Mouse (Mus musculus): ENCODE measurements around the gene Smtn. TPM values are rescaled to one million over a fixed set of nuclear protein-coding genes. Genes with fewer than 3 reads are reported as not detected.
A peak's percentile ranks its signal among the peaks of the same experiment; 100 is the strongest.

The Smtn gene
- 52.3 and 57.2 TPM in 2 replicates for polyA plus RNA-seq (2012; rRNA removed)

DNA sequence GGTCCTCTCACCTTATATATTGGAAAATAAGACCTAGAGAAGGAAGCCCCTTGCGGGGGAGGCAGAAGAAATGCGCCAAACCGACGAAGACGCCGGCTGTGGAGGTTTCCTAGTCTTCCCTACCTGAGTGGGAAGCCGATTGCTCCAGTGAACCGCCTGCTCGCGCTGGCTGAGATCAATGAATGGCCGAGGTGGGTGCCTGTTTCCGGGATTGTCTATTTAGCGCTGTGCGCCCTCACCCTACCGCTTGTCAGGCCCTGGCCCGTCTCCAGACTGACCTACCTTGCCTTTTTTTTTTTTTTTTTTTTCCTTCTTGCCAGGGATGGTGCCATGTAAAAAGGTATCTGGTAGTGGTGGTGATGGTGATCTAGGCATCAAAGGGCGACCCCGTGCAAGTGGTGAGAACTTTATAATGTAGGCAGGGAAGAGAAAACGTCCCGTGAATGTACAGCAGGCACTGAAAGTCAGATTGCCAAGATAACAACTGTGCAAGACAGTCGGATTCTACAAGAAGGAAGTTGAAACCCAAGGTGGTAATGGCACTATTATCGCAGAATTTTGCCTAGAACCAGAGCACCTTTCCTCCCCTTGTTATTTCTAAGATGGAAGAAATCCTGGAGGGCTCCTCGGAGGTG, at the start of gene Smtn:
Smtn (minus strand) TSS at position 162 of the 635 bp plus-strand sequence.
- no peak for TF ChIP-seq POLR2A (IDR thresholded peaks at IDR 0.05; ENCODE audit: low read depth, low read length)
- TF ChIP-seq CTCF (conservative IDR thresholded peaks at IDR 0.05; ENCODE audit: insufficient read depth, insufficient read length, low read depth, low read length) = no peak
- DNase-seq = no peak
- Histone ChIP-seq H3K4me3 (ENCODE audit: insufficient read depth, low read depth, low read length) (peak within 1 kb of the TSS; percentile 53), H3K27me3 (replicated peaks; ENCODE audit: control insufficient read depth, insufficient read depth, low read length) (no peaks in the 10 kb centered on the region), H3K36me3 (ENCODE audit: control insufficient read depth, insufficient read depth, low read length) (no peaks in the 10 kb centered on the region), H3K4me1 (ENCODE audit: control insufficient read depth, insufficient read depth, low read length) (peaks cover 12% of the 10 kb centered on the region; the same call in 1 of the 2 replicates), H3K27ac (ENCODE audit: insufficient read depth, low read depth, low read length) (peak within 1 kb of the TSS; percentile 53)
- 91% methylated on average over 23 of the region's 23 CpGs for WGBS

DNA sequence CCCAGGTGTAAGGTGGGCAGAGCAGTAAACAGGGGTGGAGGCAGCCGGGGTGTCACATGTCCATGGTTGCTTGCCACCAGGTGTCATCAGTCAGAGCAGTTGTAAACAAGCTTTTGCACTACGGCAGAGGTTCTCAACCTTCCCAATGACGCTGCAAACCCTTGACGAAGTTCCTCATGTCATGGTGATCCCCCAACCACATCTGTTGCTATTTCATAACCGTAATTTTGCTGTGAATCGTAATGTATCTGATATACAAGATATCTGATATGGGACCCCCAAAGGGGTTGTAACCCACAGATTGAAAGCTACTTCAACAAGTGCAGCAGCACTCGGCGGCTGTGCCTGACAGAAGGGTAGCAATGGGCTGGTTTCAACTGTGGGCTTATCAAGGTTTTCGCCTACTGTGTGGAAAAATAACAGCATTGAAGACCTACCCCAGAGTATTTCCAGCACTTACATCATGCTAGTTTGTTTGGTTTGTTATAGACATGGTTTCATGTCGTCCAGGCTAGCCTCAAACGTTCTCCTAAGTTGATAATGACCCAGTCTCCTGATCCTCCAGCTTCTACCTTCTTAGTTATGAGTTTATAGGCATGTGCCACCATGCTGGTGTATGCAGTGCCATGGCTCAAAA, 47.7 kb upstream of the Smtn start:
- Histone ChIP-seq H3K27me3 (replicated peaks; ENCODE audit: control insufficient read depth, insufficient read depth, low read length) (no peaks in the 10 kb centered on the region), H3K4me1 (ENCODE audit: control insufficient read depth, insufficient read depth, low read length) (no peaks in the 10 kb centered on the region), H3K36me3 (ENCODE audit: control insufficient read depth, insufficient read depth, low read length) (no peaks in the 10 kb centered on the region), H3K4me3 (ENCODE audit: insufficient read depth, low read depth, low read length) (no peak overlapping the region), H3K27ac (ENCODE audit: insufficient read depth, low read depth, low read length) (no peak overlapping the region)
- WGBS = 81% methylated on average over 11 of the region's 11 CpGs
- DNase-seq = no peak
- TF ChIP-seq CTCF (conservative IDR thresholded peaks at IDR 0.05; ENCODE audit: insufficient read depth, insufficient read length, low read depth, low read length) (no peak), POLR2A (IDR thresholded peaks at IDR 0.05; ENCODE audit: low read depth, low read length) (no peak)

DNA sequence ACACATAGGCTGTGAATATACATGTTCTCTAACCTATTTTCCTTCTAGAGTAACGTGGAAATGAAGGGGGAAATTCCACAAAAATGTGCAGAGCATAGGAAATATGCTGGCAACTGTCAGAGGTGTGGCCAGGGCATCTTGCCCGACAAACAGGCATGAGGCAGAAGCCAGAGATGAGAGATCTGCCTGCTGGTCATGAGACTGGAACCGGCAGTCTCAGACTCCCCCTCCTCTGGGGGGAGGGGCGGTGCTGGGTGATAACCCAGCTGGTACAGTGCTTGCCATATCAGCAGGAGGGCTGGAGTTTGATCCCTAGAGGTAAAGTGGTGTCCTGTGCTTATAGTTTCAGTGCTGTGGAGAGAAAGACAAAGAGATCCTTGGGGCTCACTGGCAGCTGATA, 46.9 kb upstream of the Smtn start:
- no peak for TF ChIP-seq POLR2A (IDR thresholded peaks at IDR 0.05; ENCODE audit: low read depth, low read length)
- TF ChIP-seq CTCF (conservative IDR thresholded peaks at IDR 0.05; ENCODE audit: insufficient read depth, insufficient read length, low read depth, low read length) = no peak
- WGBS = 11% methylated on average over 4 of the region's 4 CpGs
- Histone ChIP-seq H3K4me1 (ENCODE audit: control insufficient read depth, insufficient read depth, low read length) (peaks cover 3% of the 10 kb centered on the region; the same call in 1 of the 2 replicates), H3K36me3 (ENCODE audit: control insufficient read depth, insufficient read depth, low read length) (no peaks in the 10 kb centered on the region), H3K27me3 (replicated peaks; ENCODE audit: control insufficient read depth, insufficient read depth, low read length) (no peaks in the 10 kb centered on the region), H3K4me3 (ENCODE audit: insufficient read depth, low read depth, low read length) (no peak overlapping the region), H3K27ac (ENCODE audit: insufficient read depth, low read depth, low read length) (no peak overlapping the region)
- DNase-seq = peak; percentile 44

DNA sequence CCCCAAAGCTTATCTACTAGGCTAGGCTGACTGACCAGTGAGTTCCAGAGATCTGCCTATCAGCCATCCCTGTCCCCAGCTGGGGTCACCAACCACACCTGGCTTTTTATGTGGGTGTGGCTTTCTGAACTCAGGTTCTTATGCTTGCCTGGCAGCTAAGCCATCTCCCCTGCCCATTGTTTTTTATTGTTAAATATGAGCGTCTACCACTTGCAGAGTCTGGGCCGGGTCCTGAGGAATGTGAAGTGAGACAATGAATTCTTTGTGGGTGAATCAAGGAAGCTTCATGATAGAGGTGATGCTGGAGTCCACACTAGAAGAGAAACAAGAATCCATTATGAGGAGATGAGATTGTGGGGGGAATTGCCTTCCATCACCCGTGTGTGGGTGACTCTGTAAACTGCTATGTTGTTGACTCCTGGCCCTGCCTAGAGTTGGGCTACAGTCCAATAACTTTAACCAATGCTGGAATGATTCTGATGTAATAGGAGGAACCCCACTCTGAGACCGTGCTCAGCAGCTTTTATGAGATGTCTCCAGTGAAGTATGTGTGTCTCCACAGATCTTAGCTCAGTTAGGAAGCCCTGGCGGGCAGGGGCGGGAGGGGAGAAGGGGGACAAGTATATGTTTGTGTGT, 45.7 kb upstream of the Smtn start:
- no peak for DNase-seq
- Histone ChIP-seq H3K27me3 (replicated peaks; ENCODE audit: control insufficient read depth, insufficient read depth, low read length) (no peaks in the 10 kb centered on the region), H3K27ac (ENCODE audit: insufficient read depth, low read depth, low read length) (no peak overlapping the region), H3K4me1 (ENCODE audit: control insufficient read depth, insufficient read depth, low read length) (peaks cover 7% of the 10 kb centered on the region; the same call in 1 of the 2 replicates), H3K36me3 (ENCODE audit: control insufficient read depth, insufficient read depth, low read length) (no peaks in the 10 kb centered on the region), H3K4me3 (ENCODE audit: insufficient read depth, low read depth, low read length) (no peak overlapping the region)
- WGBS = 51% methylated on average over 6 of the region's 6 CpGs
- TF ChIP-seq POLR2A (IDR thresholded peaks at IDR 0.05; ENCODE audit: low read depth, low read length) (no peak), CTCF (conservative IDR thresholded peaks at IDR 0.05; ENCODE audit: insufficient read depth, insufficient read length, low read depth, low read length) (no peak)

DNA sequence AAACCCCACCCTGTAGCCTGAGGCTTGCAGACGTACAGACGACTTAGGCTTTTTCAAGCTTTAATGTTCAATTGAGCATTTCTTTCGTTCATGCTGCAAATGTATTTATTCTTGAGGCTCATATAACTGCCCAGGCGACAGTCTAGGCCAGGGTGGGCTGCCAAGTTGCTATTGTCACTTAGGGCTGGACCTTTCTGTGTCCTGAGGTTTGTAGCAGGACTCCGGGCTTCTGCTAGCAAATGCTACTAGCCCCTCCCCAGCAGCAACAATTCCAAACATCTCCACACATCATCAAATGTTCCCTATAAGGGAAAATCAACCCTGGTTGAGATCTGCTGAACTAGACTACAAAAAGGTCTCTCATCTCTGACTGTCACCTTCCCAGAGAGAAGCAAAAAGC, 42.7 kb upstream of the Smtn start:
- Histone ChIP-seq H3K4me3 (ENCODE audit: insufficient read depth, low read depth, low read length) (no peak overlapping the region), H3K36me3 (ENCODE audit: control insufficient read depth, insufficient read depth, low read length) (no peaks in the 10 kb centered on the region), H3K27me3 (replicated peaks; ENCODE audit: control insufficient read depth, insufficient read depth, low read length) (no peaks in the 10 kb centered on the region), H3K4me1 (ENCODE audit: control insufficient read depth, insufficient read depth, low read length) (peaks cover 7% of the 10 kb centered on the region; the same call in 1 of the 2 replicates), H3K27ac (ENCODE audit: insufficient read depth, low read depth, low read length) (no peak overlapping the region)
- TF ChIP-seq CTCF (conservative IDR thresholded peaks at IDR 0.05; ENCODE audit: insufficient read depth, insufficient read length, low read depth, low read length) (no peak), POLR2A (IDR thresholded peaks at IDR 0.05; ENCODE audit: low read depth, low read length) (no peak)
- no peak for DNase-seq
- 84% methylated on average over 5 of the region's 5 CpGs for WGBS

DNA sequence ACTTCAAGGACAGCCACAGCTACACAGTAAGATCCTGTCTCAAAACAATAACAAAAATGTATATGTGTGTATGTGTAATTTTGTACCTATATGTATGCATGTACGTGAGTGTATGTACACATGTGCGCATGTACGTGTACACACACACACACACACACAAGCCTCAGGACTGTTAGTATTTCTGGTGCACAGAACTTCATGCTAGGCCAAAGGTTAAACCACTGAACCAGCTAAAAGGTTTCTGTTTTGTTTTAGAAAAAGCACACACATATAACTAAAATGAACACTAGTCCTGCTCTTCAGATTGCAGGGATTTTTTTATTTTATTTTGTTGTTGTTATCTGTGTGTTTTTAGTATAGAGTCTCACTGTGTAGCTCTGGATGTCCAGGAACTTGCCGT, 41.5 kb upstream of the Smtn start:
- no peak overlapping the region for H3K4me3 ChIP-seq (ENCODE audit: insufficient read depth, low read depth, low read length)
- H3K27me3 ChIP-seq (replicated peaks; ENCODE audit: control insufficient read depth, insufficient read depth, low read length) = no peaks in the 10 kb centered on the region
- H3K4me1 ChIP-seq (ENCODE audit: control insufficient read depth, insufficient read depth, low read length) = peaks cover 7% of the 10 kb centered on the region; the same call in 1 of the 2 replicates
- WGBS = 71% methylated on average over 4 of the region's 4 CpGs
- no peak for TF ChIP-seq CTCF (conservative IDR thresholded peaks at IDR 0.05; ENCODE audit: insufficient read depth, insufficient read length, low read depth, low read length)
- no peak for TF ChIP-seq POLR2A (IDR thresholded peaks at IDR 0.05; ENCODE audit: low read depth, low read length)
- peak; percentile 55 for DNase-seq
- no peaks in the 10 kb centered on the region for H3K36me3 ChIP-seq (ENCODE audit: control insufficient read depth, insufficient read depth, low read length)
- no peak overlapping the region for H3K27ac ChIP-seq (ENCODE audit: insufficient read depth, low read depth, low read length)

All from kidney, adult 2 months (tissue).